Mouse (Mus musculus) ES-Bruce4 (cell line): Measurements from ENCODE around the gene Tm9sf4.

ENCODE experiments used
- CTCF ChIP-seq: IDR thresholded peaks from one replicate; pipeline ENCODE4 v1.8.1; 2011; ENCODE audit warnings: low read depth, low read length
- EP300 ChIP-seq: IDR thresholded peaks from 2 replicates; pipeline ENCODE4 v1.6.1; 2011; ENCODE audit warnings: low read depth, low read length; ENCODE audit not compliant: insufficient read depth
- POLR2A ChIP-seq: IDR thresholded peaks from one replicate; pipeline ENCODE4 v1.8.1; 2011; ENCODE audit warnings: low read length; ENCODE audit not compliant: insufficient read depth

- no peak for TF ChIP-seq POLR2A
- TF ChIP-seq CTCF: no peak
- TF ChIP-seq EP300: no peak
Observed at GRCm38 (mm10) chr2:153218516-153218915, 57.4 kb downstream of the Tm9sf4 start.
